Mouse (Mus musculus): ENCODE results near the gene Tff1. TPM values are rescaled to one million over a fixed set of nuclear protein-coding genes. Genes with fewer than 3 reads are reported as not detected.

Tff1 gene
- total RNA-seq, 2 experiments from 2014 or later = not detected

Other genes with a start within 250 kb of the Tff1 start
- gene Umodl1, start 210.6 kb downstream of the Tff1 start, total RNA-seq (2021) = under 1 TPM; 0.50 to 0.74 TPM
- gene Abcg1, start 107.6 kb downstream of the Tff1 start, total RNA-seq (2021) = 10 to 100 TPM; 84.0 to 84.6 TPM
- not detected for gene Tff3, start 35.6 kb downstream of the Tff1 start, total RNA-seq (2021)
- gene Tff2, start 21.0 kb downstream of the Tff1 start, total RNA-seq (2021) = not detected
- gene Tmprss3, start 33.7 kb upstream of the Tff1 start, total RNA-seq (2021) = not detected
- gene Ubash3a, start 42.6 kb upstream of the Tff1 start, total RNA-seq (2021) = 1 to 10 TPM in 1 of 2 experiments, under 1 TPM in 1; 0.43 to 1.6 TPM
- gene Rsph1, start 112.1 kb upstream of the Tff1 start, total RNA-seq (2021) = 10 to 100 TPM; 15.4 to 16.7 TPM
- 1 to 10 TPM; 6.2 to 6.3 TPM for gene Slc37a1, start 121.5 kb upstream of the Tff1 start, total RNA-seq (2021)
- 10 to 100 TPM; 19.8 to 23.9 TPM for gene Pde9a, start 220.9 kb upstream of the Tff1 start, total RNA-seq (2021)

Measured in layer of hippocampus, adult 18-20 months (tissue).